Mouse (Mus musculus) yolk sac, embryonic 10.5 days (tissue): ENCODE data around the gene Olfr1317.

Experiments
- DNase-seq: peaks from one replicate; pipeline ENCODE4 v3.0.0-alpha.2; 2017; ENCODE audit warnings: low spot score

Gene Olfr1317

DNA sequence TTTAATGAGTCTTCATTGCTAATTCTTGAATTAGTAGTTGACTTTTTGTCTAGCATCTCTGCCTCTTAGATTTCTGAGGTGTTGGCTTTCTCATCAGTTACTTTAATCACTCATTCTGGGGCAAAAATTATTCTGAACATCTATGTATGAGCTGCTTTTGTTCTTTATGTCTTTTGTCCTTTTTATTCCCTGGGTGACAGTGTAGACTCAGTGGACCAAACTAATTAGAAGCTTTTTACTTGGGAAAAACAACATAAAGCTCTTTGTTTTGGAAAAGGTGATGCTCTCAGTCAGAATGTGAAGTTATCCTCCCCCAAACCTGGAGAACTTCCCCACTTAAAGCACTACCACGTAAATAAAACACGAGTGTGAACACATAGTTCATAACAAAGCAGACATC lies at the start of gene Olfr1317:
Gene Olfr1317, plus strand, starts transcription at position 301 of the 400 bp plus-strand sequence.
- no peak for DNase-seq

DNA sequence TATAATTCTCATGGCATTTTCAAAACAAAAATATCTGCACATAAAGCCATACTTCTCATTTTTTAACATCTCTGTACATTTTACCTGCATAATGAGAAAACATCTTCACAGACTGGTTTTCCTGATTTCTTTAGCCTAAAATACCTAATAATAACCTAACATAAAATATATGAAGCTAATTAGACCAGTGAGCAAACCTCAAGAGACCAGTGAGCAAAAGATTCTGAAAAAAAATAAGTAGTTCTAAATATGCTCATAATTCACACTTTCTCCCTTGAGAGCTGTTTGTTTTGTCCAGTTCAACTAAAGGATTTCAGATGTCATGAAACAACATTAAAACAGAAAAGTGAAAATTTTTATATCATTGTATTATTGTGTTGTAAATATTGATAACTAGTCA lies 43.4 kb upstream of the Olfr1317 start, which contains the start of gene Olfr1314:
Gene Olfr1314, minus strand, starts transcription at position 101 of the 400 bp plus-strand sequence.
- DNase-seq, result no peak

DNA sequence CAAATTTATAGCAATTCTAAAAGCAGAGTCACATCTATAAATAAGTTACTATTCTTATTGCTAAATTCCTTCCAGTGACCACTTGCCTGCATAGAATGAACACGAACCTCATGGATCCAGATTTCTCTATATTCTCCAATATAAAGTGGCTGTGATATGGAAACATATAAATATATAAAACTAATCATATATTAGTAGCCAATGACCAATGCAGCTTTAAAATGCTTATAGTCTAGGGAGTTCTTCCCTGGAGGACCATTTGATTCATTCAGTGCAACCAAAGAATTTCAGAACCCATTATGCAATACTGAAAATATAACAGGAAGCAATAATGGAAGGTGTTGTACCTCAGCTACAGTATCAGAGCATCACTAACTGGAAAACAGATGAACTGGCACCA lies 24.8 kb upstream of the Olfr1317 start, which contains the start of gene Olfr1315-ps1:
Gene Olfr1315-ps1, minus strand, starts transcription at position 101 of the 400 bp plus-strand sequence.
- DNase-seq, result no peak

DNA sequence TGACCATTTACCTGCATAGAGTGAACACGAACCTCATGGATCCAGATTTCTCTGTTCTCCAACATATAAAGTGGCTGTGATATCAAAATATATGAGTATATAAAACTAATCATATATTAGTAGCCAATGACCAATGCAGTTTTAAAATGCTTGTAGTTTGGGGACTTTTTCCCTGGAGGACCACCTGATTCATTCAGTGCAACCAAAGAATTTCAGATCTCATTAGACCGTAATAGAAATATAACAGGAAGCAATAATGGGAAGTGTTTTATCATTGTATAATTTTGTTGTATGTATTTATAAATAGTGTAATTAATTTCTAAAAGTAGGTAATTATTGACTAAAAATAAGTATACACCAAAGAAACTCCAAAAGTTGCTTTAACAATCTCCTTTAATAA lies 5.3 kb upstream of the Olfr1317 start, which contains the start of gene Olfr1316:
Gene Olfr1316, minus strand, starts transcription at position 101 of the 400 bp plus-strand sequence.
- DNase-seq, result no peak

DNA sequence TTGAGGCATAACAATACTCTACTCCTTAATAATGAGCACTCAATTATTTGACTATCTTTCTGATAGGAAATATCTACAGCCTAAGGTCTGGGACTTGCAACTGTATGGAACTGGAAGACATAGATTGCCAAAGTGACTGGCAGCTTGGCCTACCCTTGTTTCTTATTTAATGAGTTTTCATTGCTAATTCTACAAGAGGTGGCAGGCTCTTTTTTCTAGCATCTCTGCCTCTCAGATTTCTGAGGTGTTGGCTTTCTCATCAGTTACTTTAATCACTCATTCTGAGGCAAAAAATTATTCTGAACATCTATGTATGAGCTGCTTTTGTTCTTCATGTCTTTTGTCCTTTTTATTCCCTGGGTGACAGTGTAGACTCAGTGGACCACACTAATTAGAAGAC lies 13.8 kb downstream of the Olfr1317 start, which contains the start of gene Olfr1318:
Gene Olfr1318, plus strand, starts transcription at position 301 of the 400 bp plus-strand sequence.
- no peak for DNase-seq
